Mouse (Mus musculus) c-Kit-positive CD71-positive TER-119-positive erythroid progenitor cells, embryonic 14.5 days (primary cell): ENCODE data around the gene Otx2.

Experiments used
- DNase-seq: peaks from one replicate; pipeline ENCODE4 v3.0.0-alpha.2; 2013; ENCODE audit warnings: low spot score

Gene Otx2

GRCm38 (mm10) chr14:48673541-48673940 lies at the start of gene Otx2:
Gene Otx2, minus strand, starts transcription at chr14:48673819.
- DNase-seq, result no peak

GRCm38 (mm10) chr14:48722763-48723162 lies 49.1 kb upstream of the Otx2 start:
- DNase-seq, result no peak

GRCm38 (mm10) chr14:48719296-48719695 lies 45.7 kb upstream of the Otx2 start:
- no peak for DNase-seq

GRCm38 (mm10) chr14:48717632-48718279 lies 44.1 kb upstream of the Otx2 start:
- DNase-seq, result no peak

- no peak for DNase-seq
Measured at GRCm38 (mm10) chr14:48716456-48716855, 42.8 kb upstream of the Otx2 start.

GRCm38 (mm10) chr14:48710871-48711370 lies 37.3 kb upstream of the Otx2 start:
- no peak for DNase-seq

GRCm38 (mm10) chr14:48710062-48710870 lies 36.6 kb upstream of the Otx2 start:
- DNase-seq, result no peak

- no peak for DNase-seq
Measured at GRCm38 (mm10) chr14:48709371-48710061, 35.9 kb upstream of the Otx2 start.

GRCm38 (mm10) chr14:48707844-48708383 lies 34.3 kb upstream of the Otx2 start:
- no peak for DNase-seq

- no peak for DNase-seq
Measured at GRCm38 (mm10) chr14:48707391-48707790, 33.8 kb upstream of the Otx2 start.

GRCm38 (mm10) chr14:48700790-48701370 lies 27.3 kb upstream of the Otx2 start:
- DNase-seq, result no peak

- no peak for DNase-seq
Measured at GRCm38 (mm10) chr14:48679590-48679989, 6.0 kb upstream of the Otx2 start.

- no peak for DNase-seq
Measured at GRCm38 (mm10) chr14:48678674-48679073, 5.1 kb upstream of the Otx2 start.

- DNase-seq, result no peak
Measured at GRCm38 (mm10) chr14:48674036-48674831, 615 bp upstream of the Otx2 start.

GRCm38 (mm10) chr14:48672611-48673176 lies 925 bp downstream of the Otx2 start:
- DNase-seq, result no peak

GRCm38 (mm10) chr14:48671480-48672240 lies 2.0 kb downstream of the Otx2 start:
- DNase-seq, result no peak

GRCm38 (mm10) chr14:48670761-48671479 lies 2.7 kb downstream of the Otx2 start:
- DNase-seq, result no peak

GRCm38 (mm10) chr14:48670258-48670630 lies 3.4 kb downstream of the Otx2 start:
- no peak for DNase-seq

- DNase-seq, result no peak
Measured at GRCm38 (mm10) chr14:48669541-48670257, 3.9 kb downstream of the Otx2 start.
